ENCODE assay signal across 16 mouse cellular contexts in genomic region chr16:97872657-97873056, GRCm38 (mm10). TPM values are rescaled to one million over a fixed set of nuclear protein-coding genes. Genes with fewer than 3 reads are reported as not detected.
DNase-seq lines count a peak whose midpoint lies in the region; ATAC-seq and TF ChIP-seq lines count a peak whose summit lies in the region.
"Had no signal": no experiment of that assay in that cellular context is flagged by ENCODE, and none has a peak within 500 bp of the region (broad histone marks: within the 10 kb centered on the region; RNA-seq: fewer than 3 reads in every experiment).

No protein-coding gene starts in this region.

- no peaks in the 10 kb centered on the region for H3K4me1 ChIP-seq in midbrain, embryonic 16.5 days (ENCODE audit: control insufficient read depth, insufficient read depth, low read length)
- no peaks in the 10 kb centered on the region for H3K4me1 ChIP-seq in hindbrain, embryonic 16.5 days (ENCODE audit: control insufficient read depth, insufficient read depth, low read depth, low read length)
- H3K4me1 ChIP-seq: intestine, embryonic 15.5 days; liver, embryonic 15.5 days; neural tube, embryonic 13.5 days had no signal

- 58% methylated on average over 5 of the region's 5 CpGs for WGBS in midbrain, embryonic 16.5 days
- 62% methylated on average over 5 of the region's 5 CpGs for WGBS in hindbrain, embryonic 16.5 days

- TF ChIP-seq POLR2A in brain, embryonic 14.5 days (IDR thresholded peaks at IDR 0.05; ENCODE audit: borderline replicate concordance, extremely low read depth, insufficient read depth, insufficient read length, poor library complexity, severe bottlenecking), result no peak

- H3K27me3 ChIP-seq in midbrain, embryonic 16.5 days (ENCODE audit: control insufficient read depth, insufficient read depth, low read depth, low read length), result no peaks in the 10 kb centered on the region
- H3K27me3 ChIP-seq in hindbrain, embryonic 16.5 days (replicated peaks; ENCODE audit: control insufficient read depth, insufficient read depth, low read length), result no peaks in the 10 kb centered on the region
- H3K27me3 ChIP-seq: intestine, embryonic 15.5 days; liver, embryonic 15.5 days; neural tube, embryonic 13.5 days had no signal

- no peak overlapping the region for H3K9ac ChIP-seq in midbrain, embryonic 16.5 days (ENCODE audit: low read depth, low read length)
- no peak overlapping the region for H3K9ac ChIP-seq in hindbrain, embryonic 16.5 days (ENCODE audit: low read depth, low read length)
- H3K9ac ChIP-seq: intestine, embryonic 15.5 days; liver, embryonic 15.5 days; neural tube, embryonic 13.5 days had no signal

- H3K4me2 ChIP-seq in midbrain, embryonic 16.5 days (ENCODE audit: low read length), result no peak overlapping the region
- no peak overlapping the region for H3K4me2 ChIP-seq in hindbrain, embryonic 16.5 days (ENCODE audit: low read length)
- H3K4me2 ChIP-seq: heart, embryonic 11.5 days; intestine, embryonic 15.5 days; liver, embryonic 15.5 days; neural tube, embryonic 13.5 days had no signal

- peaks cover 11% of the 10 kb centered on the region for H3K36me3 ChIP-seq in midbrain, embryonic 16.5 days (ENCODE audit: control insufficient read depth, insufficient read depth, low read length)
- peaks cover 16% of the 10 kb centered on the region; the same call in 1 of the 2 replicates for H3K36me3 ChIP-seq in hindbrain, embryonic 16.5 days (ENCODE audit: control insufficient read depth, insufficient read depth, low read length)

- intact Hi-C loops in left cerebral cortex, postnatal 4 days (cut with DNase I), result no loop called here

- H3K27ac ChIP-seq in midbrain, embryonic 16.5 days (ENCODE audit: low read length), result no peak overlapping the region
- H3K27ac ChIP-seq in hindbrain, embryonic 16.5 days (ENCODE audit: low read depth, low read length), result no peak overlapping the region
- H3K27ac ChIP-seq: intestine, embryonic 15.5 days; liver, embryonic 15.5 days; neural tube, embryonic 13.5 days; stomach, postnatal 0 days had no signal

- ATAC-seq in midbrain, embryonic 16.5 days, result no peak
- ATAC-seq in hindbrain, embryonic 16.5 days, result no peak
- ATAC-seq: forebrain, embryonic 14.5 days; intestine, embryonic 15.5 days had no signal

- peak; percentile 43 for DNase-seq in left cerebral cortex, postnatal 4 days
- DNase-seq in left cerebral cortex, adult 11 months (ENCODE audit: low spot score), result no peak
- DNase-seq in brain, embryonic 14.5 days (ENCODE audit: low read depth), result peak; percentile 5
- DNase-seq in cerebellum, postnatal 14 days, result peak; percentile 66 to 70
- peak; percentile 13 to 16 for DNase-seq in kidney, postnatal 36 days
- DNase-seq: gastrocnemius, postnatal 10 days; heart, postnatal 4 days; thymus, postnatal 4 days had no signal

- TF ChIP-seq CTCF in brain, embryonic 14.5 days (IDR thresholded peaks at IDR 0.05; ENCODE audit: borderline replicate concordance, extremely low read depth, insufficient read depth, insufficient read length), result no peak

- no peaks in the 10 kb centered on the region for H3K9me3 ChIP-seq in midbrain, embryonic 16.5 days (replicated peaks; ENCODE audit: control insufficient read depth, low read length, poor library complexity, severe bottlenecking)
- H3K9me3 ChIP-seq in hindbrain, embryonic 16.5 days (ENCODE audit: control insufficient read depth, low read length), result no peaks in the 10 kb centered on the region
- H3K9me3 ChIP-seq: intestine, embryonic 15.5 days; liver, embryonic 15.5 days; neural tube, embryonic 13.5 days had no signal

- H3K4me3 ChIP-seq in midbrain, embryonic 16.5 days (ENCODE audit: low read depth, low read length), result no peak overlapping the region
- no peak overlapping the region for H3K4me3 ChIP-seq in hindbrain, embryonic 16.5 days (ENCODE audit: low read length)
- H3K4me3 ChIP-seq: intestine, embryonic 15.5 days; liver, embryonic 15.5 days; neural tube, embryonic 13.5 days had no signal

RNA-seq across cellular contexts. Expression of gene Prdm15, which starts 21.0 kb away (rescaled TPM):
- total RNA-seq in left cerebral cortex, postnatal 4 days (2021), result 10 to 100 TPM; 21.9 to 25.8 TPM
- polyA plus RNA-seq in brain, embryonic 14.5 days (2012; rRNA removed), result 24.7 and 27.6 TPM in 2 replicates
- 10.9 and 14.2 TPM in 2 replicates for polyA plus RNA-seq in midbrain, embryonic 16.5 days (2015; fragmentation: Nextera tagmentation; extraction: Ambion mirVana)
- polyA plus RNA-seq in hindbrain, embryonic 16.5 days (2015; fragmentation: Nextera tagmentation; extraction: Ambion mirVana), result 8.5 and 11.6 TPM in 2 replicates
